Mouse (Mus musculus) kidney, adult 8-10 months (tissue): ENCODE data around the gene Pltp.
A peak's percentile ranks its signal among the peaks of the same experiment; 100 is the strongest.

Experiments used
- DNase-seq, 2 experiments: peaks; one replicate each; pipeline ENCODE4 v3.0.0; 2022

The Pltp gene

GRCm38 (mm10) chr2:164835164-164835563, 22.3 kb downstream of the Pltp start:
- DNase-seq: no peak

DNA sequence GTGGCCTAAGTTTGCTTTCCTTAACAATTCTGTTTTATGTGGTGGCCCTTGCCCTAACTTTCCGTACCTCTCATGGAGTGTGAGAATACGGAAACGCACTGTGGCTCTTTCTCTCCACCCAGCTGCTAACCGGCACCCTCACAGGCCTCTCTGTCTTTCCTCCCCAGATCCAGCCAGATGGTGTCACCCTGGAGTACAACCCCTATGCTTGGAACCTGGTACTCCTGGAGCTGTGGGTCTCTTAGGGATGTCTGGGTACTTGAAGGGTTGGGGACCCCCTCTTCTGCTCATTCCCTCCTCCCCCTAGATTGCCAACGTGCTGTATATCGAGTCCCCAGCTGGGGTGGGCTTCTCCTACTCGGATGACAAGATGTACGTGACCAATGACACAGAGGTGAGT, 23.0 kb downstream of the Pltp start:
- DNase-seq: peak in 1 of 2 experiments; percentile 42

DNA sequence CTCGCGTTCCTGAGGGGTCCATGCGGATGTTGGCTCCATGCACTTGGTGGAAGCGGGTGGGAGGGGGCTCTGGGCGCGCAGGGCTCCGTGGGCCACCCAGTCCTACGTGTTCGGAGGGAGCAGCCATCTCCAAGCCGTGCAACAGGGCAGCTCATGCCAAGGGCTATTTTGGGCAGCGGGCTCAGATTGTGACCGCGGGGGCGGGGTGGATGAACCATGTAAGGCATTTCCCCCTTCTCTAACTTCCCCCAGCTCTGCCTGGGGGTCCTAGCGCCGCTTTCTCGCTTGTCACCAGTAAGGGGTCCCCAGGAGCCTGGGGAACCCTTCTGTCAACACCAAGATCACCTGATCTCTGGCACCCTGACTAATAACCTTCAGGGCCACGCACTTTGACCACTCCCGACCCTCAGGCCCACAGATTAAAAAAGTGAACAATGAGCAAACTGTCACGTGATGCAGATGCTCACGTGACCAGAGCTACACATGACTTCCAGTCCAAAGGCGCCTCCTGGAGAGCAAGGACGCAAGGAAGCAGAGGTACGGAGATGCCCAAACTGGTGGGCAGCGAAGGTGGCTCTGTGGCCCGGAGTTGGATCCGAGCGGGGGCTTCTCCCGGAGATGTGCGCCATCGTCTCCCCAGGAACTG, 24.1 kb downstream of the Pltp start, which contains the start of gene Neurl2:
Neurl2 (minus strand) TSS at position 143 of the 646 bp plus-strand sequence.
- peak; percentile 94 to 96 for DNase-seq

GRCm38 (mm10) chr2:164832748-164833301, 24.7 kb downstream of the Pltp start, which contains the start of gene Ctsa:
Gene Ctsa, plus strand, starts transcription at chr2:164832873.
- peak; percentile 67 to 77 for DNase-seq

- DNase-seq: no peak
Observed at GRCm38 (mm10) chr2:164832032-164832747, 25.3 kb downstream of the Pltp start.

DNA sequence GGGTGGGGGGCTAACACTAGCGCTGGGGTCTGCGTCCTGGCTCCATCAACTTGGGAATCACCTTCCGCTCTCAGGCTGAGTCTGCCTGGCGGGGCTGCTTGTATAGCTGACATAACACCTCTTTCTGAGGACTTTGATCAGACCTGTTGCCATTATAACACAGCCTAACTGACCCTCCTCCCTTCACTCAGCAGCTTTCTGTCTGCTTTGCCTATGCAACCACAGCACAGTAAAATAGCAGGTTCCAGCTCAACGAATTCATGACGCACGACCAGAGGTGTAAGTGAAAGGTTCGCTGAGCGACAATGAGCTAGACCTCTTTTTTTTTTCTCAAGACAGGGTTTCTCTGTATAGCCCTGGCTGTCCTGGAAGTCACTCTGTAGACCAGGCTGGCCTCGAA, 26.5 kb downstream of the Pltp start:
- peak; percentile 16 to 41 for DNase-seq

GRCm38 (mm10) chr2:164829090-164829489, 28.4 kb downstream of the Pltp start:
- no peak for DNase-seq

GRCm38 (mm10) chr2:164828437-164828836, 29.1 kb downstream of the Pltp start, which contains the start of gene Spata25:
Gene Spata25, minus strand, starts transcription at chr2:164828537.
- no peak for DNase-seq

GRCm38 (mm10) chr2:164827146-164827850, 30.2 kb downstream of the Pltp start:
- no peak for DNase-seq

GRCm38 (mm10) chr2:164825521-164825920, 32.0 kb downstream of the Pltp start:
- DNase-seq: no peak

DNA sequence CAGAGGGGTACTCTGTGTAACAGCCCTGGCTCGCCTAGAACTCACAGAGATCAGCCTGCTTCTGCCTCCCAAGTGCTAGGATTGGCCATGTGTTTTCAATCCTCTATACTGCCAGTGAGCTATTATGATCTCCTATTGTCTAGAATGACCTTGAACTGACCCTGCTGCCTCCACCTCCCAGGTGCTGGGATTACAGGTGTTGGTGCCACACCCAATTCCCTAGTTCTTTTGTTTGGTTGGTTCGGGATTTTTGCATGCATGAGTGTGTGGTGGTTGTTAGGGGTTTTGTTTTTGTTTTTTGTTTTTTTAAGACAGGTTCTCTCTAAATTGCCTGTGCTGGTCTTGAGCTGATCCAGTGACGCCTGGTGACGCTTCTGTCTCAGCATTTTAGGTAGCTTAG, 33.5 kb downstream of the Pltp start:
- no peak for DNase-seq

- no peak for DNase-seq
Observed at GRCm38 (mm10) chr2:164823181-164823585, 34.3 kb downstream of the Pltp start.

DNA sequence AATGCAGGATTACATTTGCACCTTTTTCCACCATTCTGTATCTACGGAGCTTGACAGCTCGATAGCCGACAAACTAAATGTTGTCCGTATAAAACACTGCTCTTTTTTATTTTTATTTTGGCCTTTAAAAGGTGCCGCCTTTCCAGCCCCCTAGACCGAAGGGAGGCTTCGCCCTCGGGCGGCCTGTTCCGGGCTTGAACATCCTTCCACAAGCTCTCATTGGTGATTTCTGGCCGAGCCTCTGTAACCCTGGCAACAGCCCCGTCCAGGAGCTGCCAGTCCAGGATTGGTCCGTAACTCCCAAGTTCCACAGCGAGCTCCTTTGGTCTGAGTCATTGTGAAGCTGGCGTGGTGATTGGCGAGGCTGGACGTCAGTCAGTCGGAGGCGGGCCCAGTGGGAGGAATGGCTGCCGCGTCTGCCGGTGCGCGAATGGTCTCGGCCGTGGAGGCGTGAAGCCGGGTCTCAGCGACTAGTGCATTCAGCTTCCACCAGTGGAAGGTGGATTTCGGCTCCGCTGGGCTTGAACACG, 34.8 kb downstream of the Pltp start, which contains the start of gene Zswim1:
Zswim1 (plus strand) TSS at position 51 of the 530 bp plus-strand sequence.
- DNase-seq: peak; percentile 99 to 100

DNA sequence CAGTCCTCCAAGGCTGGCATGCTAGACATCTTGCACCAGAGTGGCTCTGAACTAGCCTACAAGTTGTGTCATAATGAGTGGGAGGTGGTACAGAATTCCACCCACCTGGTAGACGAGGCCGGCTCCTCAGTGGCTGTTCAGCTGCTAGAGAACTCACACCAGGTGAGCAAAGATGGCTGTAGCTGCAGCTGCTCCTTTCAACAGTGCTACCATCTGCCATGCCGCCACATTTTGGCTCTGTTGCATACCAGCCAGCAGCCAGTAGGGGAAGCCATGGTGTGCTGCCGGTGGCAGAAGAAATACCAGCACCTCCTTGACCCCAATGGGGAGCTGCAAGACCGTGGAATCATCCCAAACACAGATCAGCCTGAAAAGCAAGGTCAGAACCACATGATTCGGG, 36.5 kb downstream of the Pltp start:
- no peak for DNase-seq

DNA sequence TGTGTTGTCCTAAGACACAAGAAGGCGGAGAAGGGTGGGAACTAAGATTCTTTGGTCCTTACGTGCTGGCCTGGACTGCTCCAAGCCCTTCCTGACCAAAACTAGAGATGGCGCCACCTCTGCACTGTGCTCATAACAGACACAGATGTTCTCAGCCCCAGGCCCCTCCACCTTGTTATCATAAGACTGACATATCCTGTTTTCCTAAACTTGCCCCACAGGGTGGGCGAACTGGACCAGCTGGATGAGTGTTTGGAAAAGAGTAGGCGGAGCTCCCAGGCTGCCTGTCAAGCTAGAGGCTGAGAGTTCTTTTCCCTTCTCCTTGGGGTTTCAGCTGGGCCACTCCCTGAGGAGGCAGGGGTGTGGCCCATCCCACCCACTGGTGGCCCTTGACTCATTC, 39.8 kb downstream of the Pltp start:
- DNase-seq: no peak

DNA sequence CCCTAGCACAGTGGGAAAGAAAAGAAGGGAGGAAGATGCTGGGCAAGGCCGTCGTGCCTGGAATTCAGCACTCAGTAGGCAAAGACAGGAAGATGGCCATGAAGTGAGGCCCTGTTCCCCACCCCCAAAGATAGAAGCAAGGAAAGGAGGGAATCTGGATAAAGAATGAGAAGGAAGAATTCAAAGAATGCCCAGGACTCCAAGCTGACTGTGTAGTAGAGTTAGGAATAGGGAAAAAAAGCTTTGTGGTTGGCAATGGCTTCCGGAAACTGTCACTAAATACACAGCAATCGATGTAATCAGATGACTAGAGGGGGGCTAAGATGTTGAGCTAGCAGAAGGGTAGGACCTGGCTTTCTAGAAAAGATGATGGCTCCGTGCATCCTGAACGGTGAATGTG, 40.3 kb downstream of the Pltp start:
- no peak for DNase-seq

GRCm38 (mm10) chr2:164815821-164816220, 41.7 kb downstream of the Pltp start:
- no peak for DNase-seq

GRCm38 (mm10) chr2:164815348-164815747, 42.2 kb downstream of the Pltp start:
- no peak for DNase-seq

- DNase-seq: no peak
Observed at GRCm38 (mm10) chr2:164813557-164813956, 44.0 kb downstream of the Pltp start.

DNA sequence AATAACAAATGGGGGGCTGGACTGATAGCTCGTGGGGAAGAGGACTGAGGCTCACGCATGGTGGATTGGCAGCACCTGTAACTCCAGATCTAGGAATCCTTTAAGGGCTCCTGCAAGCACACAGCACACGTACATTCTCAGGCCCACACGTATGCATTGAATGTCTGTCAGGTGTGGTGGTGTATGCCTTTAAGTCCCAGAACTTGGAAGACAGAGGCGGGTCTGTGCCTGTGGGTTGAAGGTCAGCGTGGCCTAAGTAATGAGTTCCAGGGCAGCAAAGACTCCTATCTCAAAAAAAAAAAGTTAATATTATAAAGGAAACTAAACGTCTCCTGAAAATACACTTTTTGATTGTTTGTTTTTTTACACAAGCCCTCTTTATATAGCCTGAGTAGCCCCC, 50.9 kb downstream of the Pltp start:
- DNase-seq: no peak

- DNase-seq: no peak
Observed at GRCm38 (mm10) chr2:164805332-164805718, 52.2 kb downstream of the Pltp start.

- peak; percentile 99 for DNase-seq
Observed at GRCm38 (mm10) chr2:164804533-164805331, 52.8 kb downstream of the Pltp start, which contains the start of the genes Acot8 and Zswim3. Gene Acot8, minus strand, starts transcription at chr2:164804882. Gene Zswim3, plus strand, starts transcription at chr2:164805098.
